Mouse (Mus musculus) spleen, adult 2 months (tissue): ENCODE measurements around the gene Arsb. TPM values are rescaled to one million over a fixed set of nuclear protein-coding genes. Genes with fewer than 3 reads are reported as not detected.

Experiments used
- DNase-seq, 2 experiments: peaks; one replicate each; pipeline versions ENCODE4 v3.0.0 to v3.0.0-alpha.2; 2012 to 2021; ENCODE audit warnings: low spot score in 2 of 2, low read depth in 1 of 2
- H3K27ac ChIP-seq: fragments of 200-500 bp; 2 replicates; pipeline ENCODE4 v1.5.1; 2012; ENCODE audit warnings: low read length, inconsistent platforms; ENCODE audit not compliant: insufficient read depth
- H3K27me3 ChIP-seq: fragments of 200-500 bp; 2 replicates; pipeline ENCODE4 v1.6.1; 2012; ENCODE audit warnings: mild to moderate bottlenecking, moderate library complexity, low read length, inconsistent platforms; ENCODE audit not compliant: control insufficient read depth, insufficient read depth
- H3K36me3 ChIP-seq: fragments of 200-500 bp; 2 replicates; pipeline ENCODE4 v1.6.1; 2012; ENCODE audit warnings: mild to moderate bottlenecking, low read length, inconsistent platforms; ENCODE audit not compliant: control insufficient read depth, insufficient read depth
- H3K4me1 ChIP-seq: fragments of 200-500 bp; 2 replicates; pipeline ENCODE4 v1.6.1; 2011; ENCODE audit warnings: inconsistent platforms; ENCODE audit not compliant: control insufficient read depth, insufficient read depth, insufficient read length
- H3K4me3 ChIP-seq: fragments of 200-500 bp; 2 replicates; pipeline ENCODE4 v1.5.1; 2011; ENCODE audit warnings: mild to moderate bottlenecking, inconsistent platforms; ENCODE audit not compliant: insufficient read depth, insufficient read length; ENCODE audit errors: extremely low read depth
- CTCF ChIP-seq: fragments of 200-500 bp; IDR thresholded peaks from 2 replicates; pipeline ENCODE4 v1.5.1; 2011; ENCODE audit warnings: mild to moderate bottlenecking, inconsistent platforms; ENCODE audit not compliant: insufficient read depth, insufficient read length, insufficient replicate concordance; ENCODE audit errors: extremely low read depth
- POLR2A ChIP-seq: fragments of 200-500 bp; IDR thresholded peaks from 2 replicates; pipeline ENCODE4 v1.6.1; 2011; ENCODE audit warnings: low read depth, low read length, inconsistent platforms
- WGBS: fragments of 180-500 bp; shearing (Covaris S2); methylation state at CpG from one replicate; pipeline ENCODE4 v1.1.7; 2018; 5-methylcytosine and 5-hydroxymethylcytosine counted together
- polyA plus RNA-seq: library from polyadenylated mRNA; depleted of rRNA; stranded (reverse); fragments of >200 nt; gene quantifications from 2 replicates; pipeline ENCODE4 v1.2.3, GENCODE M21; 2012

The Arsb gene
- polyA plus RNA-seq, 1 experiment: 16.6 TPM

GRCm38 (mm10) chr13:93919536-93919935 lies 148.1 kb downstream of the Arsb start:
- no peak overlapping the region for H3K27ac ChIP-seq
- H3K36me3 ChIP-seq: no peaks in the 10 kb centered on the region
- H3K27me3 ChIP-seq: no peaks in the 10 kb centered on the region
- no peak overlapping the region for H3K4me3 ChIP-seq
- 60% methylated on average over 3 of the region's 3 CpGs for WGBS
- H3K4me1 ChIP-seq: peaks cover 17% of the 10 kb centered on the region; the same call in 1 of the 2 replicates
- TF ChIP-seq POLR2A (no peak), CTCF (no peak)
- no peak for DNase-seq

GRCm38 (mm10) chr13:93920080-93920785 lies 148.8 kb downstream of the Arsb start:
- TF ChIP-seq POLR2A (no peak), CTCF (no peak)
- Histone ChIP-seq H3K36me3 (no peaks in the 10 kb centered on the region), H3K4me3 (no peak overlapping the region), H3K27me3 (no peaks in the 10 kb centered on the region), H3K4me1 (peaks cover 17% of the 10 kb centered on the region; the same call in 1 of the 2 replicates), H3K27ac (no peak overlapping the region)
- no peak for DNase-seq
- 75% methylated on average over 8 of the region's 8 CpGs for WGBS

GRCm38 (mm10) chr13:93920786-93921300 lies 149.4 kb downstream of the Arsb start:
- no peaks in the 10 kb centered on the region for H3K36me3 ChIP-seq
- peaks cover 17% of the 10 kb centered on the region; the same call in 1 of the 2 replicates for H3K4me1 ChIP-seq
- H3K27me3 ChIP-seq: no peaks in the 10 kb centered on the region
- no peak for TF ChIP-seq CTCF
- no peak for TF ChIP-seq POLR2A
- no peak overlapping the region for H3K4me3 ChIP-seq
- H3K27ac ChIP-seq: no peak overlapping the region
- no peak for DNase-seq
- 69% methylated on average over 4 of the region's 4 CpGs for WGBS

GRCm38 (mm10) chr13:93921831-93922565 lies 150.6 kb downstream of the Arsb start:
- DNase-seq: no peak
- no peak overlapping the region for H3K27ac ChIP-seq
- 28% methylated on average over 5 of the region's 5 CpGs for WGBS
- no peak for TF ChIP-seq POLR2A
- no peak for TF ChIP-seq CTCF
- H3K4me3 ChIP-seq: no peak overlapping the region
- peaks cover 17% of the 10 kb centered on the region; the same call in 1 of the 2 replicates for H3K4me1 ChIP-seq
- no peaks in the 10 kb centered on the region for H3K36me3 ChIP-seq
- no peaks in the 10 kb centered on the region for H3K27me3 ChIP-seq

- Histone ChIP-seq H3K4me3 (no peak overlapping the region), H3K27ac (no peak overlapping the region), H3K36me3 (no peaks in the 10 kb centered on the region), H3K4me1 (peaks cover 17% of the 10 kb centered on the region; the same call in 1 of the 2 replicates), H3K27me3 (no peaks in the 10 kb centered on the region)
- no peak for TF ChIP-seq POLR2A
- no peak for TF ChIP-seq CTCF
- peak in 1 of 2 experiments; percentile 27 for DNase-seq
- WGBS: 3% methylated on average over 7 of the region's 7 CpGs
These were observed 151.1 kb downstream of the Arsb start for GRCm38 (mm10) chr13:93922566-93922910.

- no peaks in the 10 kb centered on the region for H3K27me3 ChIP-seq
- WGBS: 81% methylated on average over 9 of the region's 9 CpGs
- no peak for DNase-seq
- no peaks in the 10 kb centered on the region for H3K36me3 ChIP-seq
- no peak for TF ChIP-seq CTCF
- no peak for TF ChIP-seq POLR2A
- no peak overlapping the region for H3K4me3 ChIP-seq
- peaks cover 17% of the 10 kb centered on the region; the same call in 1 of the 2 replicates for H3K4me1 ChIP-seq
- H3K27ac ChIP-seq: no peak overlapping the region
These were observed 153.5 kb downstream of the Arsb start for GRCm38 (mm10) chr13:93924735-93925432.
